Mouse (Mus musculus) forebrain, embryonic 12.5 days (tissue): ENCODE data around the gene Ube2e1. TPM values are rescaled to one million over a fixed set of nuclear protein-coding genes. Genes with fewer than 3 reads are reported as not detected.
"Not testable (repeated sequence)": the region's sequence is repeated elsewhere in the genome, so short reads cannot be mapped to it uniquely, and the experiment has no call there.

Experiments used
- ATAC-seq: fragments of 200-750 bp; cut with Nextera tagmentation; 2 replicates; pipeline ENCODE4 v1.8.0; 2017; ENCODE audit warnings: moderate TSS enrichment; ENCODE audit not compliant: low FRiP score
- H3K27ac ChIP-seq: fragments of 300-500 bp; sonication (generic); 2 replicates; pipeline ENCODE4 v1.5.1; 2016; ENCODE audit warnings: mild to moderate bottlenecking
- H3K27me3 ChIP-seq: fragments of 300-500 bp; sonication (generic); 2 replicates; pipeline ENCODE4 v1.6.1; 2016; ENCODE audit warnings: mild to moderate bottlenecking
- H3K36me3 ChIP-seq: fragments of 300-500 bp; sonication (generic); replicated peaks from 2 replicates; pipeline ENCODE4 v1.6.1; 2016; ENCODE audit warnings: mild to moderate bottlenecking
- H3K4me1 ChIP-seq: fragments of 300-500 bp; sonication (generic); 2 replicates; pipeline ENCODE4 v1.6.1; 2016
- H3K4me2 ChIP-seq: fragments of 300-500 bp; sonication (generic); 2 replicates; pipeline ENCODE4 v1.6.1; 2016; ENCODE audit warnings: mild to moderate bottlenecking, moderate library complexity
- H3K4me3 ChIP-seq: fragments of 300-500 bp; sonication (generic); replicated peaks from 2 replicates; pipeline ENCODE4 v1.5.1; 2016; ENCODE audit warnings: mild to moderate bottlenecking
- H3K9ac ChIP-seq: fragments of 300-500 bp; sonication (generic); 2 replicates; pipeline ENCODE4 v1.6.1; 2016; ENCODE audit warnings: mild to moderate bottlenecking
- H3K9me3 ChIP-seq: fragments of 300-500 bp; sonication (generic); 2 replicates; pipeline ENCODE4 v1.6.1; 2016
- WGBS: fragments of 180-500 bp; shearing (Covaris S2); methylation state at CpG from one replicate; pipeline ENCODE4 v1.1.7; 2016; 5-methylcytosine and 5-hydroxymethylcytosine counted together
- polyA plus RNA-seq: library from polyadenylated mRNA; unstranded; fragments of >200 nt; fragmentation: Nextera tagmentation; extraction: Ambion mirVana; gene quantifications from 2 replicates; pipeline ENCODE4 v1.2.1, GENCODE M21; 2016

Ube2e1 gene
- polyA plus RNA-seq, 1 experiment from 2014 or later = 175 TPM

DNA sequence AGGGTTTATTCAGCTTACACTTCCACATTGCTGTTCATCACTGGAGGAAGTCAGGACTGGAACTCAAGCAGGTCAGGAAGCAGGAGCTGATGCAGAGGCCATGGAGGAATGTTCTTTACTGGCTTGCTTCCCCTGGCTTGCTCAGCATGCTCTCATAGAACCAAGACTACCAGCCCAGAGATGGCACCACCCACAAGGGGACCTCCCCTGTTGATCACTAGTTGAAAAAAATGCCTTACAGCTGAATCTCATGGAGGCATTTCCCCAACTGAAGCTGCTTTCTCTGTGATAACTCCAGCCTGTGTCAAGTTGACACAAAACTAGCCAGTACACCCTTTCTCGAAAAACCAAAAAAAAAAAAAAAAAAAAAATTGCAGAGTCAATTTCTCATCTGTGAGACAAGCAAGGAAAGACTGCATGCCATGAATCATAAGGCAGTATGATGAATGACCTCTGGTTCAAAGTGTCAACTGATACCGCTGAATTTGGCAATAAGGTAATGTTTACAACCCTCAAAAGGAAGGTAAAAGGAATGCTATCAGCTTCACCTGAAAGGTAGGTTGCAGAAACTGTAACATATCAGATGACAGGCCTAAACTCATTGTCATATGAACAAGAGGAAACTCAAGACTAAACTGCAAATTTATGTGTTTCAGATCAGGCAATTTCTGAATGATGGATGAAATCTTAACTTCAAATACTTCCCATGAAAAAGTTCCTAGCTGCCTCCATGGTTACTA lies 95.0 kb downstream of the Ube2e1 start:
- ATAC-seq, H3K4me3 ChIP-seq, H3K4me1 ChIP-seq, H3K4me2 ChIP-seq, H3K9me3 ChIP-seq, H3K27ac ChIP-seq, H3K36me3 ChIP-seq, H3K27me3 ChIP-seq, H3K9ac ChIP-seq: not testable (repeated sequence)
- WGBS = 92% methylated on average over 2 of the region's 2 CpGs

DNA sequence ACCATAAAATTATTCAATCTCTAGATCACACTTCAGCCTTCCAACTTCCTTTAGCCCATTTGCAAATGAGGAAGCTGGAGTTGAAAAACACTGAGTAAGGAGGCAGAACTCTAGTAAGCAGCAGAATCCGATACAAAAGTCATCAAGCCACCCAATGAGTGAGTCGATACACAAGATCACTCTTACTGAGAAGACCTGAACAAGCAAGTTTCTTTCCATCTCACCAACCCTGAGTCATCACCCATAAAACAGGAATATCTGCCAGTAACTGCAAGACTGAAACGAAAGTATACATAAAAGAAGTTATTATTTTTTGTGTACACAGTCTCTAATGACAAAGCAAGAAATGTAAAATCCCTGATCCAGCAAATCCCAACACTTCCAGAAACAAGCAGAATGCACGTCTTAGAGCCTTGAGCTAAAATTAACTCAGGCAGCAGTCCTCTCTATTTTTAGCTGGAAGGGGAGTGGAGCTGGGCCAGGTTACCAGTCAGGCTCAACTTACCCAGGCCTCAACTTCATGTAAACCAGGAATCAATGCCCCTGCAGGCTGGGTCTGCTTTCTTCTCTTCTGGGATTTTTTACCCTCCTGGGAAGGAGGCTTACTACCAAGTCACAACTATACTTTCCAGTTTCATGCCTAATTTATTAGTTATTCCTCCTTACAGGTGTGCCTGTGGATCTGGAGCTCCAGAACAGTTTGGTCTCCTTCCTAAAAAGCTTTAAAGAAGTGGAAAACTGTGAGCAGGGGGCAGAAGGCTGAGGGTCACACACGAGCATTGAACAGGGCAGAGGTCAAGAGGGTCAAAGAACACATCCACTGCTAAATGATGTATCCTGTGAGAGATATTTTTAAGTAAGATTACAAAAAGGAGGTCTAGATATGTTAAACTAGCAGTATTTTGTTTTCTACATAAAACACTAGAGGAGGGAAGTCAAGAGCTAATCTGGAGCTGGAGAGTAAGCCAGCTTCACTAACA lies 97.4 kb downstream of the Ube2e1 start:
- Histone ChIP-seq H3K36me3 (no peaks in the 10 kb centered on the region), H3K27ac (no peak overlapping the region), H3K4me2 (no peak overlapping the region), H3K4me1 (0 out of 2 replicates have a peak, but pooled peaks cover 2% of the 10 kb centered on the region), H3K9ac (no peak overlapping the region), H3K27me3 (no peaks in the 10 kb centered on the region), H3K9me3 (no peaks in the 10 kb centered on the region), H3K4me3 (no peak overlapping the region)
- ATAC-seq = no peak
- WGBS = 59% methylated on average over 5 of the region's 5 CpGs

DNA sequence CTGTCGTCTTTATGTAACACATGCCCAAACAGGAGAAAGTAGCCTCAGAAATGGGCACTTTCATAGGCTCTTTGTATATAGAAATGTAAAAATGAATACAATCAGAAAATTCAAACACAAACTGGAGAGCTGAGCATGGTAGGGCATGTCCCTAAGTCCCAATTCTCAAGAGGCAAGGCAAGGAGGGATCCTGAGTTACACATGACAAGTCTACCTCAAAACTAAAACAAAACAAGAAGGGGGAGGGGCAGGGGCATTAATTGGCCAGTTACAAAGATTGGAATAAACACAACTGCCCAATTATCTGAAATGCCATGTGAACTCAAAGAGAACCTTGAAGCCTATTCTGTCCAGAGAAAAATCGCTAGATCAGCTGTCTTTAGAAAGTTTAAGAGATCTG lies 98.6 kb downstream of the Ube2e1 start:
- no peak for ATAC-seq

More for the DNA sequence above, 98.6 kb downstream of the Ube2e1 start:
- Histone ChIP-seq H3K27me3 (no peaks in the 10 kb centered on the region), H3K9me3 (no peaks in the 10 kb centered on the region), H3K4me1 (0 out of 2 replicates have a peak, but pooled peaks cover 2% of the 10 kb centered on the region), H3K4me2 (no peak overlapping the region), H3K27ac (no peak overlapping the region), H3K4me3 (no peak overlapping the region), H3K9ac (no peak overlapping the region), H3K36me3 (no peaks in the 10 kb centered on the region)
- 72% methylated on average over 2 of the region's 2 CpGs for WGBS

Other genes starting within 250 kb of the Ube2e1 start
- gene Nr1d2, start 92.7 kb downstream of the Ube2e1 start, polyA plus RNA-seq = 7.0 and 7.5 TPM in 2 replicates
- 17.5 and 19.3 TPM in 2 replicates for gene Nkiras1, start 60.7 kb downstream of the Ube2e1 start, polyA plus RNA-seq
- 340 and 366 TPM in 2 replicates for gene Rpl15, start 60.5 kb downstream of the Ube2e1 start, polyA plus RNA-seq